ENCODE assay signal across 1 mouse cellular context in the genomic region with DNA sequence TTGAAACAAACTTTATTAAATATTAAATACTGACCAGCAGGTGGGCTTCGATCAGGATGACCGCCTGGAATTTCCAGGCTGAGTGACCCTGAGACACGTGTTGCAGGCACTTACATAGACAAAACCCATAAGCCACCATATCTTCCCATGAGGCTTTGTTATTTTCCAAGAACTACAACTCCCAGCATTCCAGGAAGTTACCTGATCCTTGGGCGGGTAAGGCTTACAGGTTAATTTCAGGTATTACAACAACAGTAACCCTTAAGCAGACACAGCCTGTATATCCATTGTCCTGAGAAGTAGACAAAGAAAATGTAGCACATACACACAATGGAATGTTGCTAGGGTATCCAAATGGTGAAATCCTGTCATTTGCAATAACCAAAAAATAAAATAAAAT.
TF ChIP-seq lines count a peak whose summit lies in the region.

No protein-coding gene starts in this region.

TF ChIP-seq in MEL, 35 proteins besides CTCF, POLR2A, EP300 and RAD21:
- TF ChIP-seq HCFC1 (IDR thresholded peaks at IDR 0.05; ENCODE audit: low read depth, low read length) (0 out of 2 replicates have a peak, but pooled peaks have one; percentile 44), MYC (IDR thresholded peaks at IDR 0.05; ENCODE audit: low read depth, low read length) (no peak)
TF ChIP-seq in MEL: peak in this region for 1.
